Mouse (Mus musculus) midbrain, embryonic 16.5 days (tissue): Measurements from ENCODE around the gene Vax1. TPM values are rescaled to one million over a fixed set of nuclear protein-coding genes. Genes with fewer than 3 reads are reported as not detected.

Source experiments
- ATAC-seq: fragments of 200-750 bp; cut with Nextera tagmentation; 2 replicates; pipeline ENCODE4 v1.8.0; 2017; ENCODE audit warnings: moderate TSS enrichment
- H3K27ac ChIP-seq: fragments of 300-500 bp; sonication (generic); 2 replicates; pipeline ENCODE4 v1.5.1; 2014; ENCODE audit warnings: mild to moderate bottlenecking, low read length, mixed read lengths
- H3K27me3 ChIP-seq: fragments of 300-500 bp; sonication (generic); 2 replicates; pipeline ENCODE4 v1.6.1; 2014; ENCODE audit warnings: low read depth, low read length, mixed read lengths; ENCODE audit not compliant: control insufficient read depth, insufficient read depth
- H3K36me3 ChIP-seq: fragments of 300-500 bp; sonication (generic); 2 replicates; pipeline ENCODE4 v1.6.1; 2014; ENCODE audit warnings: mild to moderate bottlenecking, low read length, moderate library complexity, mixed read lengths; ENCODE audit not compliant: control insufficient read depth, insufficient read depth
- H3K4me1 ChIP-seq: fragments of 300-500 bp; sonication (generic); 2 replicates; pipeline ENCODE4 v1.6.1; 2014; ENCODE audit warnings: mild to moderate bottlenecking, low read length, mixed read lengths; ENCODE audit not compliant: control insufficient read depth, insufficient read depth
- H3K4me2 ChIP-seq: fragments of 300-500 bp; sonication (generic); 2 replicates; pipeline ENCODE4 v1.6.1; 2014; ENCODE audit warnings: mild to moderate bottlenecking, low read length, mixed read lengths
- H3K4me3 ChIP-seq: fragments of 300-500 bp; sonication (generic); 2 replicates; pipeline ENCODE4 v1.5.1; 2014; ENCODE audit warnings: low read depth, mild to moderate bottlenecking, low read length, moderate library complexity, mixed read lengths
- H3K9ac ChIP-seq: fragments of 300-500 bp; sonication (generic); 2 replicates; pipeline ENCODE4 v1.6.1; 2014; ENCODE audit warnings: low read depth, low read length, mixed read lengths
- H3K9me3 ChIP-seq: fragments of 300-500 bp; sonication (generic); replicated peaks from 2 replicates; pipeline ENCODE4 v1.6.1; 2014; ENCODE audit warnings: mild to moderate bottlenecking, low read length, mixed read lengths; ENCODE audit not compliant: control insufficient read depth, poor library complexity, severe bottlenecking
- WGBS: fragments of 180-500 bp; shearing (Covaris S2); extraction: QIAGEN DNeasy Blood & Tissue Kit; methylation state at CpG from one replicate; pipeline ENCODE4 v1.1.7; 2014; 5-methylcytosine and 5-hydroxymethylcytosine counted together
- polyA plus RNA-seq: library from polyadenylated mRNA; unstranded; fragments of >200 nt; fragmentation: Nextera tagmentation; extraction: Ambion mirVana; gene quantifications from 2 replicates; pipeline ENCODE4 v1.2.1, GENCODE M21; 2015

The Vax1 gene
- polyA plus RNA-seq, 1 experiment from 2014 or later: 0.36 TPM

DNA sequence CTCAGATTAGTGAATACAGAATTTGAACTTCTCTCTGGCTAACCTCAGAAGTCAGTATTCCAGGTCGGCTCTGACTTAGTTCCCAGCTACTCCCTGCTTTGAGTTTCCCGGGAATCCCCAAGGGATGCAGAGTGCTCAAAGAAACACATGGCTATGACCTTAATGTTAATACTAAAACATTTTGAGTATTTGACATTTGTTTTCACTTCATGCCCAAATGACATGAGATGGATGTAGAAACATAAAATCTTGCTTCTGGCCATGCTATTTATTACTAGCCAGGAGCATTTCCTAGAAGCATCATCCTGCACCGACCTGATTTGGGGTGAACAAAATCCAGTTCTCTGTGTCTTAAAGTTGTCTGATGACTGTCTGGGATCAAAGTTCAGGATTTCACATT lies 2.9 kb upstream of the Vax1 start:
- Histone ChIP-seq H3K9ac (no peak overlapping the region), H3K27me3 (peaks cover 51% of the 10 kb centered on the region), H3K4me1 (peaks cover 8% of the 10 kb centered on the region; the same call in 1 of the 2 replicates), H3K36me3 (no peaks in the 10 kb centered on the region), H3K27ac (no peak overlapping the region), H3K4me2 (no peak overlapping the region), H3K4me3 (no peak overlapping the region), H3K9me3 (no peaks in the 10 kb centered on the region)
- no peak for ATAC-seq
- WGBS: 6% methylated on average over 3 of the region's 3 CpGs

DNA sequence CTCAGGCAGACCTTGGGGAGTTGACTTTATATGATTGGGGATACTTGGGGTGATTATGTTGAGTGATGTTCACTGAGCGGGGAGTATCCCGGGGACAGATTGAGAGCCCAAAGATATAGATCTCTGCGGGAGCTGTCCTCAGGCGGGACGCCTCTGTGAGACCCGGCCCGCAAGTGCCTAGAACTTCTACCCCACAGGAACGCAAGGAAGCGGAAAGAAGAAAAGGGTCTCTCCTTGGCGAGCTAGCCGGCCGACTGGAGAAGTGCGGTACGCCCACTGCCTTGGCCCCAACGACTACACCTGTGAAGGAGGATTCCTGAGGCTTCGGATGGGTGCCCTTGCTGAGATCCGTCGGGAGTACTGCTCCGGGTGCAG lies 2.0 kb upstream of the Vax1 start:
- WGBS: 0% methylated on average over 19 of the region's 19 CpGs
- no peak overlapping the region for H3K27ac ChIP-seq
- no peak overlapping the region for H3K4me3 ChIP-seq
- no peaks in the 10 kb centered on the region for H3K9me3 ChIP-seq
- H3K36me3 ChIP-seq: no peaks in the 10 kb centered on the region
- H3K4me2 ChIP-seq: no peak overlapping the region; the same call in 1 of the 2 replicates
- no peak overlapping the region for H3K9ac ChIP-seq
- peaks cover 8% of the 10 kb centered on the region; the same call in 1 of the 2 replicates for H3K4me1 ChIP-seq
- ATAC-seq: no peak
- peaks cover 54% of the 10 kb centered on the region for H3K27me3 ChIP-seq

DNA sequence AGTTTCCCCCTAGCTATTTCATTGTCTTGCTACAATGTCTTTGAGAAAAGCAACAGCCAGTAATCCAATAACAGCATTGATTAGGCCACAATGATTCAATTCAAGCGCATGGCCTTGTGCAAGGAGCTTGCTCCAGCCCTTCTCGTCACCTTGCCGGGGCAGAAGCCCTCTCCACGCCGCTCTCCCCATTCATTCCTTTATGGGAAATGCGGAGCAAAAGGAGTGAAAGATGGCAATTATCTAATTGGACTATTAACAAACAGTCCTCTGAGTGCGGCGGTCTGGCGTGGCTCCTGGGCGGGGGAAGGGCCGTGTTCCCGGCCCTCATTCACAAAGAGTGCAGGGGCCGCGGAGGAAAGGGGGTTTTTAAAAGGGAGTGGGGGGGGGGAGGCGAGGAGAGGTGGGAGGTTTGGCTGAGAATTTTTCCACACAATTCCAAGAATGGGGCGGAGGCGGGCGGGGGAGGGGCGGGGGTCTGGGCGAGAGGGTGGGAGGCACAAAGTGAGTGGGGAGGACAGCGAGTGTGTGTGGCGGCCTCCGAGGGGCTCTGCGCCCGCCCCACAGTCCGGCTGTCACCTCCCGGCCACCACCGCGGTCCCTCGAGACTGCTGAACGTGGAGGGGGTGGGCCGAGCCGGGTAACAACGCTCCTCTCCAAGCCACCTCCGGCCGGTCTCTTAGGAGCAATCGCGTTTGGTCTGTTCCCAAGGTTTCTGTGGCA lies 1.5 kb upstream of the Vax1 start:
- Histone ChIP-seq H3K27me3 (peaks cover 51% of the 10 kb centered on the region), H3K4me1 (peaks cover 11% of the 10 kb centered on the region), H3K27ac (no peak overlapping the region), H3K9me3 (no peaks in the 10 kb centered on the region), H3K36me3 (no peaks in the 10 kb centered on the region), H3K4me3 (peak overlapping the region; percentile 11; the same call in 1 of the 2 replicates), H3K4me2 (peak overlapping the region; percentile 22), H3K9ac (0 out of 2 replicates have a peak overlapping the region, but pooled peaks have one; percentile 30)
- WGBS: 1% methylated on average over 28 of the region's 38 CpGs
- ATAC-seq: peak; percentile 26; the same call in 1 of the 2 replicates

DNA sequence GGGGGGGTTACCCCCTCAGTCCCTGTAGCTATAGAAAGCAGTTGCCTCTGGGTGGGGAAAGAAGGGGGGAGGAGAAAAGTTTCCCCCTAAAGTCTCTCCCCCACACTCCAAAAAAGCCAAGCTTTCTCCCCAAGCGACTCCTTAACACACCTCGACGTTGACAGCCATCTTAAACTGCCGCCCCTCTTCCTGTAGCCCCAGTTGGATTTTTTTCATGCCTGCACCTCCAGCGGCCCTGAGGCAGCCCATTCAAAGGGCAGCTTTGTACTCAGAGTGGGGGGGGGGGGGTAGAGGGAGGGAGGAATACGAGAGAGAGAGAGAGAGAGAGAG lies 875 bp upstream of the Vax1 start:
- H3K9me3 ChIP-seq: no peaks in the 10 kb centered on the region
- no peak overlapping the region for H3K4me3 ChIP-seq
- no peaks in the 10 kb centered on the region for H3K36me3 ChIP-seq
- H3K27ac ChIP-seq: no peak overlapping the region
- 4% methylated on average over 5 of the region's 6 CpGs for WGBS
- H3K27me3 ChIP-seq: peaks cover 49% of the 10 kb centered on the region
- H3K4me1 ChIP-seq: peaks cover 14% of the 10 kb centered on the region
- no peak overlapping the region for H3K4me2 ChIP-seq
- no peak overlapping the region for H3K9ac ChIP-seq
- no peak for ATAC-seq

DNA sequence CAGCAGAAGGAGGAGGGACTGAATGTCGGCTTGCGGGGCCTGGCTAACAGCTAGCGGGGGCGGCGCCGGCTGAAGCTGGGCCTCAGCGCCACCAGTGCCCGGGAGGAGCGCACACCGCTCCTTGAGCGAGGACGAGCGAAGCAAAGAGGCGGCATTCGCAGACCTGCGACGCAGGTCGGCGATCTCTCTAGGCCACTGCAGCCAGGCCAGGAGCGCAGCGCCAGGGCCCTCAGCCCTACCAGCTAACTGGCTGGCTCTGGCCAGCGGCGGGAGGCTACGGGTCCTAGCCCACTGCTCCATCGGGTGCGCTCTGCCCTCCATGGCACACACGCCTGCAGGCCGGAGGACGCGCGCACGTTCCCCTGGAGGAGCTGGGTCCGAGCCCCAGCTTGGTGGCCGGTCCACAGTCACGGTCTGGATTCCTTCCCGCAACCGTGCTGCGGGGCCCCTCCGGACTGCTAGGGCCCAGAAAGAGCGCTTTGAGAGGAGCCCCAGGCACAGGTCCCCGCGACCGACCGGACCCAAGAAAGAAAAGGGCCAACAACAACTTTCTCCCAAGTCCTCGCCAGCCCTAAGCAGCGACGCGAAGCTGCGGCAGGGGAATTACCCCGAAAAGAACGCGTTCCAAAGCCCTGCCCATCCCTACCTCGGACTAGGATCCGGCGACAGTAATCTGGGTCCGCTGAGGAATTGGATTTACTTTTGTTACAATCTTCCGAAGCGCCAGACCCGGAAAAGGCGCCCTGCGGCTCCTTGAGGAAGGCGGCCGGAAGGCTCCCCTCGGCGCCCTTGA lies 517 bp downstream of the Vax1 start:
- Histone ChIP-seq H3K4me3 (peak overlapping the region; percentile 28), H3K4me1 (peaks cover 14% of the 10 kb centered on the region), H3K9ac (0 out of 2 replicates have a peak overlapping the region, but pooled peaks have one; percentile 20), H3K27me3 (peaks cover 41% of the 10 kb centered on the region), H3K27ac (peak overlapping the region; percentile 61), H3K4me2 (peak overlapping the region; percentile 35), H3K9me3 (no peaks in the 10 kb centered on the region), H3K36me3 (no peaks in the 10 kb centered on the region)
- no peak; the same call in 1 of the 2 replicates for ATAC-seq
- WGBS: under 1% methylated on average over 65 of the region's 65 CpGs

DNA sequence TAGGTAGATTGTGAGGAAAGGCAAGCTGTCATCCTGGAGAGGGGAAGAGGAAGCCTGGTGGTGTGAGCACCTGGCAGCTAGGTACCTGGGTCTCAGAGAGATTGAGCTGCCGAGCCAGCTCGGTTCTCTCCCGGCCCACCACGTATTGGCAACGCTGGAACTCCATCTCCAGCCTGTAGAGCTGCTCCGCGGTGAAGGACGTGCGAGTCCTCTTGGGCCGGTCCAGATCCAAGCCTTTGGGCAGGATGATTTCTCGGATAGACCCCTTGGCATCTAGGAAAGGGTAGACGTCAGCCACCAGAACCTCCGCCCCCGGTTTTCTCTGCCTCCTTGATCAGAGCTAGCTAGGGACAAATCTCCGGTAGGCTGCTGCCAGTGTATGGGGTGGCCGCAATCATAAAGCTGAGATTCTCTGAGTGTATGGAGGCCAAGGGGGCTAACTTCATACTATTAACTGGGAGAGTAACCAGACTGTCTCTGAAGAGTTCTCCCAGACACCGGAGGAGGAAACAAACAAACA lies 1.4 kb downstream of the Vax1 start:
- WGBS: 2% methylated on average over 17 of the region's 17 CpGs
- H3K4me3 ChIP-seq: no peak overlapping the region
- no peak overlapping the region for H3K27ac ChIP-seq
- no peak for ATAC-seq
- peaks cover 41% of the 10 kb centered on the region for H3K27me3 ChIP-seq
- H3K9me3 ChIP-seq: no peaks in the 10 kb centered on the region
- H3K9ac ChIP-seq: no peak overlapping the region
- no peaks in the 10 kb centered on the region for H3K36me3 ChIP-seq
- H3K4me1 ChIP-seq: peaks cover 14% of the 10 kb centered on the region
- no peak overlapping the region for H3K4me2 ChIP-seq

DNA sequence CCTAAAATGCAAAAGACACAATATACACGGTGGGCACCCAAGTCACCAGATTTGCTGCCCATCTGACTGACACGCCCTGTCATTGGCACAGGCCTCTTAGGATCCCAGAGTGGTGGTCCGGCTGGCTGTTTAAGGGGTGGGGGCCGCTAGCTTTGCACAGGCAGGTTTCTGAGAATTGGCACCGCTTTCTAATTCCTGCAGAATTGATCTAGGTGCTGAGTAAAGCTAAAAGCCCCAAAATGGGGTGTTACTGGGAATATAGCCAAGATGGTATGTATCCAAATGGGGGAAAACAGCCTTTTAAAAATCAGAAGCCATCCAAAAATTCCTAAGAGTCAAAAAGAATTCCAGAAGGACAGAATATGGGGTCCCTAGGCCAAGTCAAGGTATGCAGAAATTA lies 2.0 kb downstream of the Vax1 start:
- Histone ChIP-seq H3K36me3 (no peaks in the 10 kb centered on the region), H3K27ac (no peak overlapping the region), H3K4me1 (peaks cover 14% of the 10 kb centered on the region), H3K9me3 (no peaks in the 10 kb centered on the region), H3K4me2 (0 out of 2 replicates have a peak overlapping the region, but pooled peaks have one; percentile 19), H3K4me3 (0 out of 2 replicates have a peak overlapping the region, but pooled peaks have one; percentile 2), H3K9ac (no peak overlapping the region), H3K27me3 (peaks cover 41% of the 10 kb centered on the region)
- WGBS: 13% methylated on average over 5 of the region's 5 CpGs
- ATAC-seq: no peak

DNA sequence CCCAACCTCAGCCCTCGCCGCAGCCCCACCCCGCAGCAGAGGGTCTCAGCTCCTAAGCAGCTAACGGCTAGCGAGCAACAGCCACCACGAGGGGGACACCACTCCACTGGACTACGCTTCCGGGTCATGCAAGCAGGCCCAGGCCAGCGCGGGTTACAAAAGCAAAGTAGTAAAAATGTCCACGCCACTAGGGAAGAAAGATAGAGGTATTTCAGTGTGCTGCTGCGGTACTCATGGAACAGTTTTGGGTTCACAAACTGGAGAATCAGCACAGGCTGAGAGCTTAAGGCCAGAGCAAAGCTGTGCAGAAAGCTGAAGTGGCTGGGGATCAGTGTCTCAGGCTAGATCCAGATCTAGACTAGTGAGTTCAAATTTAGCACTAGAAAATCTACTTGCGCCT lies 3.0 kb downstream of the Vax1 start:
- no peaks in the 10 kb centered on the region for H3K36me3 ChIP-seq
- H3K27me3 ChIP-seq: peaks cover 40% of the 10 kb centered on the region
- H3K9ac ChIP-seq: no peak overlapping the region
- H3K4me3 ChIP-seq: peak overlapping the region; percentile 33
- peaks cover 14% of the 10 kb centered on the region for H3K4me1 ChIP-seq
- ATAC-seq: no peak
- 3% methylated on average over 13 of the region's 13 CpGs for WGBS
- H3K9me3 ChIP-seq: no peaks in the 10 kb centered on the region
- H3K4me2 ChIP-seq: peak overlapping the region; percentile 61
- no peak overlapping the region for H3K27ac ChIP-seq
